Mouse (Mus musculus) neural tube, embryonic 13.5 days (tissue): ENCODE data around the gene Tbx10. TPM values are rescaled to one million over a fixed set of nuclear protein-coding genes. Genes with fewer than 3 reads are reported as not detected.

Experiments used
- ATAC-seq: fragments of 200-750 bp; cut with Nextera tagmentation; 2 replicates; pipeline ENCODE4 v1.8.0; 2017; ENCODE audit warnings: low read depth, mild to moderate bottlenecking, moderate TSS enrichment, moderate library complexity
- H3K27ac ChIP-seq: fragments of 300-500 bp; sonication (generic); replicated peaks from 2 replicates; pipeline ENCODE4 v1.5.1; 2015; ENCODE audit warnings: moderate library complexity, mild to moderate bottlenecking, inconsistent platforms
- H3K27me3 ChIP-seq: fragments of 300-500 bp; sonication (generic); 2 replicates; pipeline ENCODE4 v1.6.1; 2015; ENCODE audit warnings: mild to moderate bottlenecking, inconsistent platforms
- H3K36me3 ChIP-seq: fragments of 300-500 bp; sonication (generic); 2 replicates; pipeline ENCODE4 v1.6.1; 2015; ENCODE audit warnings: mild to moderate bottlenecking, inconsistent platforms
- H3K4me1 ChIP-seq: fragments of 300-500 bp; sonication (generic); replicated peaks from 2 replicates; pipeline ENCODE4 v1.6.1; 2015; ENCODE audit warnings: inconsistent platforms
- H3K4me2 ChIP-seq: fragments of 300-500 bp; sonication (generic); 2 replicates; pipeline ENCODE4 v1.6.1; 2015; ENCODE audit warnings: inconsistent platforms, mild to moderate bottlenecking, moderate library complexity
- H3K4me3 ChIP-seq: fragments of 300-500 bp; sonication (generic); 2 replicates; pipeline ENCODE4 v1.5.1; 2015; ENCODE audit warnings: mild to moderate bottlenecking, inconsistent platforms
- H3K9ac ChIP-seq: fragments of 300-500 bp; sonication (generic); 2 replicates; pipeline ENCODE4 v1.6.1; 2015; ENCODE audit warnings: moderate library complexity, mild to moderate bottlenecking, inconsistent platforms
- H3K9me3 ChIP-seq: fragments of 300-500 bp; sonication (generic); 2 replicates; pipeline ENCODE4 v1.6.1; 2016; ENCODE audit warnings: inconsistent platforms
- WGBS: fragments of 180-500 bp; shearing (Covaris S2); methylation state at CpG from one replicate; pipeline ENCODE4 v1.1.7; 2015; 5-methylcytosine and 5-hydroxymethylcytosine counted together
- polyA plus RNA-seq: library from polyadenylated mRNA; unstranded; fragments of >200 nt; fragmentation: Nextera tagmentation; extraction: Ambion mirVana; gene quantifications from 2 replicates; pipeline ENCODE4 v1.2.1, GENCODE M21; 2015

Tbx10 gene
- polyA plus RNA-seq, 1 experiment from 2014 or later: not detected

DNA sequence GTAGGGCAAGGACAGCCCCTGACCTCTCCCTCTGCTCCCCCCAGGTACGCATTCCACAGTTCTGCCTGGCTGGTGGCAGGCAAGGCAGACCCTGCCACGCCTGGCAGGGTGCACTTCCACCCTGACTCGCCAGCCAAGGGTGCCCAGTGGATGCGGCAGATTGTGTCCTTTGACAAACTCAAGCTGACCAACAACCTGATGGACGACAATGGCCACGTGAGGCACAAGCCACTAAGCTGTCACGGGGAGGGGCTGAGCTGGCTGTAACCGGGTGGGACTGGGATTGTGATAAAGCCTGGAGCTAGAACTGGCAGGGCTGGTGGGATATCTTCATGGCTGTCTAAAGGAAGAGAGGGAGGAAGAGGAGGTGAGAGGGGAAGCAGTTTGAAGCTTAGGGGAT, 4.7 kb downstream of the Tbx10 start:
- Histone ChIP-seq H3K4me2 (no peak overlapping the region), H3K9me3 (no peaks in the 10 kb centered on the region), H3K27ac (no peak overlapping the region), H3K9ac (no peak overlapping the region), H3K27me3 (no peaks in the 10 kb centered on the region), H3K4me3 (no peak overlapping the region), H3K4me1 (peaks cover 20% of the 10 kb centered on the region), H3K36me3 (no peaks in the 10 kb centered on the region)
- 64% methylated on average over 8 of the region's 8 CpGs for WGBS
- no peak for ATAC-seq

- no peak overlapping the region for H3K9ac ChIP-seq
- H3K27ac ChIP-seq: no peak overlapping the region
- no peak overlapping the region for H3K4me3 ChIP-seq
- no peaks in the 10 kb centered on the region for H3K9me3 ChIP-seq
- WGBS: 86% methylated on average over 8 of the region's 8 CpGs
- ATAC-seq: no peak
- no peaks in the 10 kb centered on the region for H3K36me3 ChIP-seq
- no peaks in the 10 kb centered on the region for H3K27me3 ChIP-seq
- peaks cover 20% of the 10 kb centered on the region for H3K4me1 ChIP-seq
- H3K4me2 ChIP-seq: no peak overlapping the region
Observed at GRCm38 (mm10) chr19:3998335-3998734, 5.8 kb downstream of the Tbx10 start.

- no peak for ATAC-seq
- Histone ChIP-seq H3K27me3 (no peaks in the 10 kb centered on the region), H3K9me3 (no peaks in the 10 kb centered on the region), H3K4me3 (peak overlapping the region; percentile 62; the same call in 1 of the 2 replicates), H3K27ac (0 out of 2 replicates have a peak overlapping the region, but pooled peaks have one; percentile 46), H3K4me1 (peaks cover 20% of the 10 kb centered on the region), H3K36me3 (no peaks in the 10 kb centered on the region; the same call in 1 of the 2 replicates), H3K9ac (peak overlapping the region; percentile 61), H3K4me2 (peak overlapping the region; percentile 91)
- 88% methylated on average over 9 of the region's 9 CpGs for WGBS
Observed at GRCm38 (mm10) chr19:3999121-3999730, 6.7 kb downstream of the Tbx10 start.

DNA sequence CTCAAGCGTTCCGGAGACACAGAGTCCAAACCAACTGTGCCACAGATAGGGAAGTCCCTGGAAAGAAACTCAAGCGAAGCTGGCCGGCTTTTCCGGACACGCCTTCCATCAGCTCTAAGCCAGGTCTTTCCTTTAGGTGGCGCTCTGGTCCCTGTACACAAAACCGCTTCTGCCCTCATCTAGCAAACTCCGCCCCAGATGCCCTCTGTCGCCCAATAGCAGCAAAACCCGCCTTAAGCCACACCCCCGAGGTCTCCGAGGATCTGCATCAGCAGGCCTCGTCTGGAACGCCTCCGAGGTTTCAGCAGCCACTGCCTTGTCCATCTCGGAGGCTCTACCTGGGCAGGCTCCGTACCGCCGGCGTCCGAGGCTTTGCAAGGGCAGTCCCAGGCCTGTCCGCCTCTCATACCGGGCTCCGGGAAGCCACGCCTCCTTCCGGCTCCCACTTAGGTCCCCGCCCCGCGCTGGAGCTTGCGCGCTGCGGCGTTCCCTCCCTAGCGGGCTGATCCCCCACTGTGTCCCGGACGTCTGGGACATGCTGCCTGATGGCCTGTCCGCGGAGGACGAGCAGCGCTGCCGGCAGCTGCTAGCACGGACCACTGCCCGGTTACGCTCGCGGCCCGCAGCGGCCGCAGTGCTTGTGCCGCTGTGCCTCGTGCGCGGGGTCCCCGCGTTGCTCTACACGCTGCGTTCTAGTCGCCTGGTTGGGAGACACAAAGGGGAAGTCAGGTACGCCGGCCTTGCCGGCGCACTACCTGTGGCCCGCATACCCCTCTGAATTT, 7.8 kb downstream of the Tbx10 start, which contains the start of the genes Nudt8 and Gm49405:
Gene Nudt8 (plus strand): TSS at position 462 of the 782 bp plus-strand sequence.
Gene Gm49405 (plus strand): TSS at position 508 of the 782 bp plus-strand sequence.
- Histone ChIP-seq H3K9ac (peak within 1 kb of the TSS; percentile 88), H3K4me3 (peak within 1 kb of the TSS; percentile 62), H3K9me3 (no peaks in the 10 kb centered on the region), H3K36me3 (peaks cover 6% of the 10 kb centered on the region; the same call in 1 of the 2 replicates), H3K27ac (peak within 1 kb of the TSS; percentile 97), H3K27me3 (no peaks in the 10 kb centered on the region), H3K4me2 (peak within 1 kb of the TSS; percentile 91), H3K4me1 (peaks cover 20% of the 10 kb centered on the region)
- under 1% methylated on average over 64 of the region's 64 CpGs for WGBS
- peak; percentile 86 for ATAC-seq

- ATAC-seq: peak; percentile 25; the same call in 1 of the 2 replicates
Observed at GRCm38 (mm10) chr19:4000949-4001525, 8.5 kb downstream of the Tbx10 start.

DNA sequence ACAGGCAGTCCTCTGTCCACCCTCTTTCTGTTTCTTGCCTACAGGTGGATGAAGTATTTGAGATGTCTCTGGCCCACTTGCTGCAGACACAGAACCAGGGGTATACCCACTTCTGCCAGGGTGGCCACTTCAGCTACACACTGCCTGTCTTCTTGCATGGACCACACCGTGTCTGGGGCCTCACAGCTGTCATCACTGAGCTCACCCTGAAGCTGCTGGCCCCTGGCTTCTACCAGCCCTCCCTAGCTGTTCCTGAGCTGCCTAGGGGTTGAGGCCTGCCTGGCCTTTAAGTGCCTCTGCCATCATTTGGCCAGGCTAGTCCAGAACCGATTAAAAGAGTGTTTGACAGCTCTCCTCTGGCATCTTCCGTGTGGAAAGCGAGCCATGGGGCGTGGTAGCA, 9.2 kb downstream of the Tbx10 start:
- Histone ChIP-seq H3K4me1 (peaks cover 20% of the 10 kb centered on the region), H3K27me3 (no peaks in the 10 kb centered on the region), H3K4me2 (peak overlapping the region; percentile 91), H3K27ac (no peak overlapping the region), H3K9ac (peak overlapping the region; percentile 88), H3K36me3 (peaks cover 19% of the 10 kb centered on the region), H3K9me3 (no peaks in the 10 kb centered on the region), H3K4me3 (0 out of 2 replicates have a peak overlapping the region, but pooled peaks have one; percentile 62)
- ATAC-seq: no peak
- 84% methylated on average over 5 of the region's 5 CpGs for WGBS

More at GRCm38 (mm10) chr19:4000949-4001525, 8.5 kb downstream of the Tbx10 start:
- Histone ChIP-seq H3K27ac (peak overlapping the region; percentile 97), H3K9me3 (no peaks in the 10 kb centered on the region), H3K27me3 (no peaks in the 10 kb centered on the region), H3K4me2 (peak overlapping the region; percentile 91), H3K9ac (peak overlapping the region; percentile 88), H3K4me3 (peak overlapping the region; percentile 62), H3K4me1 (peaks cover 20% of the 10 kb centered on the region), H3K36me3 (peaks cover 12% of the 10 kb centered on the region)
- WGBS: 17% methylated on average over 17 of the region's 17 CpGs

GRCm38 (mm10) chr19:4003112-4003511, 10.6 kb downstream of the Tbx10 start, which contains the start of gene Doc2g:
Doc2g (plus strand) TSS chr19:4003313.
- 85% methylated on average over 1 of the region's 1 CpGs for WGBS
- Histone ChIP-seq H3K9ac (peak within 1 kb of the TSS; percentile 88; the same call in 1 of the 2 replicates), H3K4me3 (no peak within 1 kb of the TSS), H3K27ac (no peak within 1 kb of the TSS), H3K27me3 (no peaks in the 10 kb centered on the region), H3K4me2 (no peak within 1 kb of the TSS), H3K36me3 (peaks cover 33% of the 10 kb centered on the region), H3K4me1 (peaks cover 20% of the 10 kb centered on the region), H3K9me3 (no peaks in the 10 kb centered on the region)
- no peak for ATAC-seq

- Histone ChIP-seq H3K4me2 (no peak overlapping the region), H3K4me3 (no peak overlapping the region), H3K27me3 (no peaks in the 10 kb centered on the region), H3K36me3 (peaks cover 38% of the 10 kb centered on the region), H3K9me3 (no peaks in the 10 kb centered on the region), H3K4me1 (peaks cover 20% of the 10 kb centered on the region), H3K9ac (no peak overlapping the region), H3K27ac (no peak overlapping the region)
- no peak for ATAC-seq
- 81% methylated on average over 12 of the region's 12 CpGs for WGBS
Observed at GRCm38 (mm10) chr19:4003641-4004040, 11.1 kb downstream of the Tbx10 start.

- H3K27me3 ChIP-seq: no peaks in the 10 kb centered on the region
Observed at GRCm38 (mm10) chr19:4004331-4004730, 11.8 kb downstream of the Tbx10 start.

GRCm38 (mm10) chr19:4005091-4005490, 12.5 kb downstream of the Tbx10 start:
- no peak for ATAC-seq
- Histone ChIP-seq H3K4me2 (no peak overlapping the region), H3K4me1 (peaks cover 13% of the 10 kb centered on the region), H3K4me3 (no peak overlapping the region), H3K27me3 (no peaks in the 10 kb centered on the region), H3K36me3 (peaks cover 53% of the 10 kb centered on the region), H3K9me3 (no peaks in the 10 kb centered on the region), H3K9ac (no peak overlapping the region), H3K27ac (no peak overlapping the region)
- 92% methylated on average over 9 of the region's 9 CpGs for WGBS

More at GRCm38 (mm10) chr19:4004331-4004730, 11.8 kb downstream of the Tbx10 start:
- peaks cover 45% of the 10 kb centered on the region for H3K36me3 ChIP-seq
- ATAC-seq: no peak
- H3K9ac ChIP-seq: no peak overlapping the region
- H3K9me3 ChIP-seq: no peaks in the 10 kb centered on the region
- no peak overlapping the region for H3K4me3 ChIP-seq
- WGBS: 90% methylated on average over 15 of the region's 15 CpGs
- no peak overlapping the region for H3K4me2 ChIP-seq
- H3K27ac ChIP-seq: no peak overlapping the region
- H3K4me1 ChIP-seq: peaks cover 19% of the 10 kb centered on the region

GRCm38 (mm10) chr19:4005971-4006370, 13.4 kb downstream of the Tbx10 start:
- Histone ChIP-seq H3K4me1 (peaks cover 13% of the 10 kb centered on the region), H3K27me3 (no peaks in the 10 kb centered on the region), H3K27ac (no peak overlapping the region), H3K9me3 (no peaks in the 10 kb centered on the region), H3K4me2 (no peak overlapping the region), H3K4me3 (no peak overlapping the region), H3K36me3 (peaks cover 59% of the 10 kb centered on the region), H3K9ac (no peak overlapping the region)
- ATAC-seq: no peak
- 93% methylated on average over 8 of the region's 8 CpGs for WGBS

- Histone ChIP-seq H3K9me3 (no peaks in the 10 kb centered on the region), H3K4me2 (no peak overlapping the region), H3K36me3 (peaks cover 49% of the 10 kb centered on the region), H3K4me3 (no peak overlapping the region; the same call in 1 of the 2 replicates), H3K27ac (no peak overlapping the region), H3K27me3 (no peaks in the 10 kb centered on the region), H3K4me1 (peaks cover 20% of the 10 kb centered on the region), H3K9ac (no peak overlapping the region; the same call in 1 of the 2 replicates)
- no peak for ATAC-seq
- 94% methylated on average over 5 of the region's 5 CpGs for WGBS
Observed at GRCm38 (mm10) chr19:4011086-4011485, 18.5 kb downstream of the Tbx10 start.
